Mouse (Mus musculus): ENCODE measurements around the gene Slc44a2.

- TF ChIP-seq CTCF (IDR thresholded peaks at IDR 0.05; ENCODE audit: control insufficient read depth, insufficient read depth, insufficient replicate concordance, low read depth, low read length) (no peak), POLR2A (IDR thresholded peaks at IDR 0.05; ENCODE audit: control insufficient read depth, low read depth, low read length) (no peak)
Observed at GRCm38 (mm10) chr9:21275727-21276126, 44.8 kb upstream of the Slc44a2 start.

Measured in testis, adult 2 months (tissue).